ENCODE assay signal across 8 mouse cellular contexts in genomic region chr3:86141366-86141765, GRCm38 (mm10). TPM values are rescaled to one million over a fixed set of nuclear protein-coding genes. Genes with fewer than 3 reads are reported as not detected.
A peak's percentile ranks its signal among the peaks of the same experiment; 100 is the strongest.
DNase-seq lines count a peak whose midpoint lies in the region; ATAC-seq and TF ChIP-seq lines count a peak whose summit lies in the region.

No protein-coding gene starts in this region.

- no peak for TF ChIP-seq CTCF in E14TG2a.4 (conservative IDR thresholded peaks at IDR 0.05; ENCODE audit: low read length)

- 0 out of 2 replicates have a peak, but pooled peaks have one; percentile 8 for ATAC-seq in forebrain, embryonic 11.5 days (replicated peaks; ENCODE audit: low FRiP score)
- no peak for ATAC-seq in limb, embryonic 12.5 days (ENCODE audit: insufficient number of reproducible peaks, insufficient read depth, low FRiP score, low TSS enrichment, low read depth)
- no peak for ATAC-seq in neural tube, embryonic 14.5 days (ENCODE audit: low read depth)
- ATAC-seq in megakaryocyte progenitor cell, adult 5-6 weeks (replicated peaks; ENCODE audit: poor library complexity): no peak

- H3K27me3 ChIP-seq in E14TG2a.4 (ENCODE audit: insufficient read depth, low read length): no peaks in the 10 kb centered on the region
- H3K27me3 ChIP-seq in forebrain, embryonic 11.5 days (ENCODE audit: control insufficient read depth, insufficient read depth, low read length): no peaks in the 10 kb centered on the region
- no peaks in the 10 kb centered on the region for H3K27me3 ChIP-seq in limb, embryonic 12.5 days
- no peaks in the 10 kb centered on the region for H3K27me3 ChIP-seq in neural tube, embryonic 14.5 days (ENCODE audit: control insufficient read depth, insufficient read depth, low read length)

- no peaks in the 10 kb centered on the region for H3K9me3 ChIP-seq in E14TG2a.4 (ENCODE audit: low read length)
- H3K9me3 ChIP-seq in forebrain, embryonic 11.5 days (ENCODE audit: control insufficient read depth, low read length): no peaks in the 10 kb centered on the region
- no peaks in the 10 kb centered on the region for H3K9me3 ChIP-seq in limb, embryonic 12.5 days
- no peaks in the 10 kb centered on the region for H3K9me3 ChIP-seq in neural tube, embryonic 14.5 days (ENCODE audit: control insufficient read depth, low read length)

- peaks cover 25% of the 10 kb centered on the region for H3K4me1 ChIP-seq in E14TG2a.4 (replicated peaks; ENCODE audit: low read depth, low read length)
- H3K4me1 ChIP-seq in forebrain, embryonic 11.5 days (replicated peaks; ENCODE audit: control insufficient read depth, insufficient read depth, low read length): peaks cover 5% of the 10 kb centered on the region
- H3K4me1 ChIP-seq in limb, embryonic 12.5 days (replicated peaks): peaks cover 13% of the 10 kb centered on the region
- H3K4me1 ChIP-seq in neural tube, embryonic 14.5 days (ENCODE audit: control insufficient read depth, insufficient read depth, low read length): peaks cover 14% of the 10 kb centered on the region

- H3K9ac ChIP-seq in forebrain, embryonic 11.5 days (ENCODE audit: low read length): peak overlapping the region; percentile 99
- H3K9ac ChIP-seq in limb, embryonic 12.5 days (replicated peaks): peak overlapping the region; percentile 98
- peak overlapping the region; percentile 97 for H3K9ac ChIP-seq in neural tube, embryonic 14.5 days (replicated peaks; ENCODE audit: low read depth, low read length)

- peak overlapping the region; percentile 98 for H3K4me3 ChIP-seq in E14TG2a.4 (replicated peaks; ENCODE audit: low read length)
- peak overlapping the region; percentile 94 for H3K4me3 ChIP-seq in forebrain, embryonic 11.5 days (ENCODE audit: low read depth, low read length)
- H3K4me3 ChIP-seq in limb, embryonic 12.5 days (replicated peaks): peak overlapping the region; percentile 97
- peak overlapping the region; percentile 93 for H3K4me3 ChIP-seq in neural tube, embryonic 14.5 days (ENCODE audit: low read depth, low read length)

- peak overlapping the region; percentile 57 for H3K4me2 ChIP-seq in forebrain, embryonic 11.5 days (ENCODE audit: low read depth, low read length, severe bottlenecking)
- peak overlapping the region; percentile 72 for H3K4me2 ChIP-seq in limb, embryonic 12.5 days
- peak overlapping the region; percentile 53 for H3K4me2 ChIP-seq in neural tube, embryonic 14.5 days (ENCODE audit: low read depth, low read length)

- WGBS in forebrain, embryonic 11.5 days: 23% methylated on average over 7 of the region's 7 CpGs
- WGBS in limb, embryonic 12.5 days: 19% methylated on average over 7 of the region's 7 CpGs
- WGBS in neural tube, embryonic 14.5 days: 20% methylated on average over 7 of the region's 7 CpGs

- H3K27ac ChIP-seq in forebrain, embryonic 11.5 days (ENCODE audit: low read depth, low read length): no peak overlapping the region
- H3K27ac ChIP-seq in limb, embryonic 12.5 days: no peak overlapping the region; the same call in 1 of the 2 replicates
- H3K27ac ChIP-seq in neural tube, embryonic 14.5 days (ENCODE audit: low read depth, low read length): no peak overlapping the region

- peaks cover 56% of the 10 kb centered on the region for H3K36me3 ChIP-seq in E14TG2a.4 (ENCODE audit: insufficient read depth, low read length)
- H3K36me3 ChIP-seq in forebrain, embryonic 11.5 days (ENCODE audit: control insufficient read depth, insufficient read depth, low read length): peaks cover 14% of the 10 kb centered on the region; the same call in 1 of the 2 replicates
- H3K36me3 ChIP-seq in limb, embryonic 12.5 days: peaks cover 50% of the 10 kb centered on the region
- peaks cover 40% of the 10 kb centered on the region for H3K36me3 ChIP-seq in neural tube, embryonic 14.5 days (ENCODE audit: control insufficient read depth, insufficient read depth, low read length)

- peak; percentile 44 for DNase-seq in embryo, embryonic 10.5 days (ENCODE audit: low spot score)
- no peak for DNase-seq in embryo, embryonic 10 days (ENCODE audit: low spot score)
- no peak for DNase-seq in forebrain, embryonic 11.5 days (ENCODE audit: low spot score)
- DNase-seq in right cerebral cortex, postnatal 14 days: no peak

RNA-seq across cellular contexts. Expression of gene Rps3a1, which starts 1.1 kb away (rescaled TPM):
- polyA plus RNA-seq in forebrain, embryonic 11.5 days (2014; fragmentation: Nextera tagmentation; extraction: Ambion mirVana): 981 and 1,071 TPM in 2 replicates
- 1,233 and 1,304 TPM in 2 replicates for polyA plus RNA-seq in limb, embryonic 12.5 days (2016; fragmentation: Nextera tagmentation; extraction: Ambion mirVana)
- 560 and 650 TPM in 2 replicates for polyA plus RNA-seq in neural tube, embryonic 14.5 days (2014; fragmentation: Nextera tagmentation; extraction: Ambion mirVana)
- total RNA-seq in megakaryocyte progenitor cell, adult 5-6 weeks (2015): 3,851 and 3,962 TPM in 2 replicates
- 6,854 and 7,683 TPM in 2 replicates for total RNA-seq in megakaryocyte progenitor cell, adult 5-6 weeks (2017)
